Mouse (Mus musculus) hindbrain, embryonic 11.5 days (tissue): ENCODE measurements around the gene Hddc3. TPM values are rescaled to one million over a fixed set of nuclear protein-coding genes. Genes with fewer than 3 reads are reported as not detected.

Experiments
- ATAC-seq: fragments of 200-750 bp; cut with Nextera tagmentation; 2 replicates; pipeline ENCODE4 v1.8.0; 2017; ENCODE audit warnings: mild to moderate bottlenecking, moderate TSS enrichment, moderate library complexity; ENCODE audit not compliant: low FRiP score
- DNase-seq: peaks from one replicate; pipeline ENCODE4 v3.0.0-alpha.2; 2015; ENCODE audit warnings: low spot score
- H3K27ac ChIP-seq: fragments of 300-500 bp; sonication (generic); 2 replicates; pipeline ENCODE4 v1.5.1; 2014; ENCODE audit warnings: mild to moderate bottlenecking, low read depth, low read length
- H3K27me3 ChIP-seq: fragments of 300-500 bp; sonication (generic); 2 replicates; pipeline ENCODE4 v1.6.1; 2014; ENCODE audit warnings: mild to moderate bottlenecking, low read length, moderate library complexity, mixed read lengths; ENCODE audit not compliant: control insufficient read depth, insufficient read depth
- H3K36me3 ChIP-seq: fragments of 300-500 bp; sonication (generic); 2 replicates; pipeline ENCODE4 v1.6.1; 2014; ENCODE audit warnings: mild to moderate bottlenecking, low read length, moderate library complexity, mixed read lengths; ENCODE audit not compliant: control insufficient read depth, insufficient read depth
- H3K4me1 ChIP-seq: fragments of 300-500 bp; sonication (generic); replicated peaks from 2 replicates; pipeline ENCODE4 v1.6.1; 2014; ENCODE audit warnings: low read length, mixed read lengths; ENCODE audit not compliant: control insufficient read depth, insufficient read depth
- H3K4me2 ChIP-seq: fragments of 300-500 bp; sonication (generic); replicated peaks from 2 replicates; pipeline ENCODE4 v1.6.1; 2014; ENCODE audit warnings: mild to moderate bottlenecking, low read depth, low read length
- H3K4me3 ChIP-seq: fragments of 300-500 bp; sonication (generic); 2 replicates; pipeline ENCODE4 v1.5.1; 2014; ENCODE audit warnings: low read depth, low read length
- H3K9ac ChIP-seq: fragments of 300-500 bp; sonication (generic); 2 replicates; pipeline ENCODE4 v1.6.1; 2014; ENCODE audit warnings: low read depth, low read length
- H3K9me3 ChIP-seq: fragments of 300-500 bp; sonication (generic); 2 replicates; pipeline ENCODE4 v1.6.1; 2016; ENCODE audit warnings: low read length; ENCODE audit not compliant: control insufficient read depth
- WGBS: fragments of 180-500 bp; shearing (Covaris S2); extraction: QIAGEN DNeasy Blood & Tissue Kit; methylation state at CpG from one replicate; pipeline ENCODE4 v1.1.7; 2014; 5-methylcytosine and 5-hydroxymethylcytosine counted together
- polyA plus RNA-seq: library from polyadenylated mRNA; unstranded; fragments of >200 nt; fragmentation: Nextera tagmentation; extraction: Ambion mirVana; gene quantifications from 2 replicates; pipeline ENCODE4 v1.2.1, GENCODE M21; 2014

Gene Hddc3
- polyA plus RNA-seq = 18.4 and 25.3 TPM in 2 replicates

DNA sequence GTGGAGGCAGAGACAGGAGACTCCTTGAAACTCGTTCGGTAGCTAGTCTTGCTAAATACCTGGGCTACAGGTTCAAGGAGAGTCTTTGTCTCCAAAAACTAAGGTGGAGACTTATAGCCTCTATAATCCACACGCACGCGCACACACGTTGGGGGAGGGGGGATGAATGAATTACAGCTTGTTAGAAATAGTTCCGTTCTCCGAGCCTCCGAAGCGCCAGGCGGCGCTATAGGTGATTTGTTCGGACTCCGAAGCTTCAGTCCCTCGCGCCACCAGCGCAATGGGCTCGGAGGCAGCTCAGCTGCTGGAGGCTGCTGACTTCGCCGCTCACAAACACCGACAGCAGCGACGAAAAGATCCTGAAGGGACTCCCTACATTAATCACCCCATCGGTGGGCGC, at the start of gene Hddc3:
Gene Hddc3 (plus strand): TSS at position 247 of the 400 bp plus-strand sequence.
- Histone ChIP-seq H3K36me3 (no peaks in the 10 kb centered on the region), H3K4me1 (peaks cover 10% of the 10 kb centered on the region; the same call in 1 of the 2 replicates), H3K4me2 (peak within 1 kb of the TSS; percentile 63), H3K27ac (peak within 1 kb of the TSS; percentile 36; the same call in 1 of the 2 replicates), H3K9me3 (no peaks in the 10 kb centered on the region), H3K27me3 (no peaks in the 10 kb centered on the region), H3K4me3 (peak within 1 kb of the TSS; percentile 45), H3K9ac (peak within 1 kb of the TSS; percentile 77)
- DNase-seq = peak; percentile 99
- peak; percentile 36; the same call in 1 of the 2 replicates for ATAC-seq
- 2% methylated on average over 25 of the region's 25 CpGs for WGBS

DNA sequence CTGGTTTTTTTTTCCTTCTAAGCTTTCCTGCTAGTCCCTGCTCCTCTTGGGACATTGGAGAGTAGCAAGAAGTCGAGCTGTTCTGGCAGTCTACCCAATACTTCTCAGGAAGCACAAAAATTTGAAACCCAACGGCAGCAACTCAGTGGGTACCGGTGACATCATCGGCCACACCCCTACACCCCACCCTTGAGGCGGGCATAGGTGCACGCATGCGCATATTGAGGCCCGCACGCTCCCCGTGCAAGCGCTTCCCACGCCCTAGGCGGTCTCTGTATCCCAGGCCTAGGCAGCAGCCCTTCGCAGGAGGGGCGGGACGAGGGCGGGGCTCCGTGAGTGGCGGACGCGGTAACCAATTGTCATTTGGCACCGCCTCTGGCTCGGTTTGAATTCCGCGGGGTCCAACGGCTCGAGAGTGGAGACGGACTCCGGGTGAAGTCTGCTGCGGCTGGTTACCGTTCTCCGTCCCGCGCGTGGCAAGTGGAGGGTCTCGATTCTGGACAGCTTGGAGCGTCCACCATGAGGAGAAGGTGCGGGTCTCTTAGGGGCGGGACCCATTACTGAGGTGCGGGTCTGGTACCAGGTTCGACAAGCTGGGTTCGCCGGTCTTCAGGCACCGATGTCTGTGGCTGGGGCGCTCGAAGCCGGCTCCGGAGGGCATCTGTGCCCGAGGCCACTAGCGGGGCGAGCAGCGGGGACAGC, 48.7 kb upstream of the Hddc3 start, which contains the start of gene Prc1:
Gene Prc1 (plus strand): TSS at position 389 of the 702 bp plus-strand sequence.
- H3K4me3 ChIP-seq = peak within 1 kb of the TSS; percentile 86
- DNase-seq = peak; percentile 99
- H3K27ac ChIP-seq = peak within 1 kb of the TSS; percentile 65
- peak within 1 kb of the TSS; percentile 74 for H3K4me2 ChIP-seq
- H3K9ac ChIP-seq = peak within 1 kb of the TSS; percentile 84
- ATAC-seq = peak; percentile 98
- no peaks in the 10 kb centered on the region for H3K4me1 ChIP-seq
- 1% methylated on average over 52 of the region's 52 CpGs for WGBS
- no peaks in the 10 kb centered on the region for H3K27me3 ChIP-seq
- no peaks in the 10 kb centered on the region for H3K9me3 ChIP-seq
- H3K36me3 ChIP-seq = no peaks in the 10 kb centered on the region

DNA sequence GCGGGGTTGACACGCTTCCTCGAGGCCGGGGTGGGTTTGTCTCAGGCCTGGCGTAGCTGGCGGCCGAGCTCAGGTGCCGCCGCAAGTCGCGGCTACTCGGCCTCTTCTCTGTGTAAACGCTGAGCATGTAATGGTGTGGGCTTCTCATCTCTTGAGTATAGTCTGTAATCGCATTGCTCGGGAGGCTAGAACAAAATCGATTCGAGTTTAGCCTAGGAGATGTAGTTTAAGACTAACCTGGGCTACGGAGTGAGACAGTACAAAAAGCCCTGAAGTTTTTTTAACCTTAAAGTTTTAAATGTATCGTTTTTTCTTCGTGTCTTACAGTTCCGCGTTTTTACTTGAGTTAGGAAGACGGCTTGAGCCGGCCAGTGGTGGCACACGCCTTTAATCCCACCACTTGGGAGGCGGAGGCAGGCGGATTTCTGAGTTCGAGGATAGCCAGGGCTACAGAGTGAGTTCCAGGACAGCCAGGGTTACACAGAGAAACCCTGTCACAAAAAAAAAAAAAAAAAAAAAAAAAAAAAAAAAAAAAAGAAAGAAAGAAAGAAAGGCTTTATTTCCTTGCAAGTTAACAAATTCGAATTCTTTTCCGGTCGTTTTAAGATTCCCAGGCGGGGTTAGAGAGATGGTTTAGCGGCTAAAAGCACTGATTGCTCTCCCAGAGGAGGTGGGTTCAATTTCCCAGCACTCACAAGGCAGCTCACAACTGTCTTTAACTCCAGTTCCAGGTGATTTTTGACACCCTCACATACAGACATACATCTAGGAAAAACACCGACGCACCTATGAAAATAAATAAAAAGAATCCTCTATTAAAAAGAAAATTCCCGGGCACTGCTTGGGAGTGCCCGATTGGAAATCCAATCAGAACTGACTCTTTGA, 47.9 kb upstream of the Hddc3 start:
- Histone ChIP-seq H3K4me1 (no peaks in the 10 kb centered on the region), H3K27ac (peak overlapping the region; percentile 65), H3K9ac (peak overlapping the region; percentile 84), H3K4me2 (peak overlapping the region; percentile 74), H3K36me3 (peaks cover 3% of the 10 kb centered on the region; the same call in 1 of the 2 replicates), H3K4me3 (peak overlapping the region; percentile 86), H3K27me3 (no peaks in the 10 kb centered on the region), H3K9me3 (no peaks in the 10 kb centered on the region)
- no peak for DNase-seq
- ATAC-seq = no peak; the same call in 1 of the 2 replicates
- 10% methylated on average over 37 of the region's 37 CpGs for WGBS

DNA sequence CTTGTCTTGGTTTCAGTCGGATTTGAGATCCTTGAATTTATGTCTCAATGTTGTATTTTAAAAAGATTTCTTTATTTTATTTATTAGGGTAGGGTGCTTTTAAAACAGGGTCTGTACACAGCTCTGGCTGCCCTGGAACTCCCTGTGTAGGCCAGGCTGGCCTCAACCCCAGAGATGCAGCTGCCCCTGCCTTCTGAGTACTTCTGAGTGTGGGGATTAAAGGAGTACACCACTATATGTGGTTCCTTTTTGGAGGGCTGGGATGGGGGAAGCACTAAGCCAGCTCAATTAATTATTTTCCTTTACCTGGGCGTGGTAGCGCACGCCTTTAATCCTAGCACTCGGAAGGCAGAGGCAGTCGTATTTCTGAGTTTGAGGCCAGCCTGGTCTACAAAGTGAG, 46.4 kb upstream of the Hddc3 start:
- no peak overlapping the region for H3K4me2 ChIP-seq
- H3K27ac ChIP-seq = no peak overlapping the region
- no peaks in the 10 kb centered on the region for H3K9me3 ChIP-seq
- H3K27me3 ChIP-seq = no peaks in the 10 kb centered on the region
- H3K4me3 ChIP-seq = no peak overlapping the region
- peaks cover 9% of the 10 kb centered on the region for H3K36me3 ChIP-seq
- no peak for DNase-seq
- H3K9ac ChIP-seq = no peak overlapping the region
- no peak for ATAC-seq
- 93% methylated on average over 6 of the region's 6 CpGs for WGBS
- no peaks in the 10 kb centered on the region for H3K4me1 ChIP-seq

DNA sequence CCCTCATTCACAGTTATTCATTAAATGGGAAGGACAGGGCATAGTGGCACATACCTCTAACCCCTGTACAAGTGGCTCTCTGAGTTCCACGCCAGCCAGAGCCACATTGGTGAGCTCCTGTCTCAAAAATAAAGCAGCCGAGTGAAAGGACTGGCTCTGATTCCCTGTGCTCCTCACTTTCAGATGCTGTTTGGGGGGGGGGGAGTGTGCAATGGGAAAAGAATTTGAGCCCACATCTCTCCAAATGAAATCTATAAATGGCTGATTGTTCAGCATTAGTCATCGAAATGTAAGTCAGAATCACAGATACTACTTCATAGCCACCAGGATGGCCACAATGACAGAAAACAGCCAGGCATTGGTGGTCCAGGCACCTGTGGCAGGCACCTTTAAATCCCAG, 45.9 kb upstream of the Hddc3 start:
- no peak overlapping the region for H3K4me3 ChIP-seq
- no peak for ATAC-seq
- no peaks in the 10 kb centered on the region for H3K4me1 ChIP-seq
- WGBS = 79% methylated on average over 3 of the region's 3 CpGs
- no peak for DNase-seq
- peaks cover 14% of the 10 kb centered on the region for H3K36me3 ChIP-seq
- H3K4me2 ChIP-seq = no peak overlapping the region
- H3K9ac ChIP-seq = no peak overlapping the region
- no peak overlapping the region for H3K27ac ChIP-seq
- no peaks in the 10 kb centered on the region for H3K9me3 ChIP-seq
- no peaks in the 10 kb centered on the region for H3K27me3 ChIP-seq

DNA sequence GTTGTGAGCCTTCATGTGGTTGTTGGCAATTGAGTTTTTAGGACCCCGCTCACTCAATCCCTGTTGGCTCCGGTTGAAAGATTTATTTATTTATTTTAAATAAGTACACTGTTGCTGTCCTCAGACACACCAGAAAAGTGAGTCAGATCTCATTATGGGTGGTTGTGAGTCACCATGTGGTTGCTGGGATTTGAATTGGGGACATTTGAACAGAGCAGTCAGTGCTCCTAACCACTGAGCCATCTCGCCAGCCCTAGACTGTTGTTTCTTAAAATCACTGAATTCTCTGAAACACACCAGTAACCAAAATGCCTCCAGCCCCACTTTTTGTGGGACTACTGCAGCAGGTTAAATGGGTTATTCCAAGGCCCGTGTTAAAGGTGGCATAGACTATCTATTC, 44.1 kb upstream of the Hddc3 start:
- H3K4me3 ChIP-seq = no peak overlapping the region
- H3K27me3 ChIP-seq = no peaks in the 10 kb centered on the region
- ATAC-seq (no peak), DNase-seq (no peak)
- H3K4me2 ChIP-seq = no peak overlapping the region
- no peaks in the 10 kb centered on the region for H3K9me3 ChIP-seq
- H3K36me3 ChIP-seq = peaks cover 16% of the 10 kb centered on the region
- no peaks in the 10 kb centered on the region for H3K4me1 ChIP-seq
- H3K27ac ChIP-seq = no peak overlapping the region
- 90% methylated on average over 4 of the region's 4 CpGs for WGBS
- no peak overlapping the region for H3K9ac ChIP-seq

DNA sequence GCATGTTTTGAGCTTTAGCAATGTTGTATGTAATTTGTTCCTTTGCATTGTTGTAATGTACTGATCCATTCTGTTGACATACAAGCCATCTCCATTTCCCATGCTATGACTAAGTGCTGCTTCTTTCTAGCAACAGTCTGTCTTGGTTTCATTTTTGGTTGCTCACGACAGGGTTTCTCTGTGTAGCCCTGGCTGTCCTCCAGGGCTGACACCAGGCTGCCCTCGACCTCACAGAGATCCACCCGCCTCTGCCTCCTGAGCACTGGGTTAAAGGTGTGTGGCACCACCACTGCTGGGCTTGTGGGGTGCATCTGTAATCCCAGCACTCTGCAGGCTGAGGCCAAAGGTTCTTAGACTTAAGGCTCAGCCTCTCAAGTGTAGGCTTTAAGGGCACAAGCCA, 43.3 kb upstream of the Hddc3 start:
- Histone ChIP-seq H3K36me3 (peaks cover 16% of the 10 kb centered on the region), H3K4me3 (no peak overlapping the region), H3K9me3 (no peaks in the 10 kb centered on the region), H3K27me3 (no peaks in the 10 kb centered on the region), H3K4me1 (no peaks in the 10 kb centered on the region), H3K4me2 (no peak overlapping the region), H3K27ac (no peak overlapping the region), H3K9ac (no peak overlapping the region)
- DNase-seq (no peak), ATAC-seq (no peak)
- WGBS = 95% methylated on average over 3 of the region's 3 CpGs

DNA sequence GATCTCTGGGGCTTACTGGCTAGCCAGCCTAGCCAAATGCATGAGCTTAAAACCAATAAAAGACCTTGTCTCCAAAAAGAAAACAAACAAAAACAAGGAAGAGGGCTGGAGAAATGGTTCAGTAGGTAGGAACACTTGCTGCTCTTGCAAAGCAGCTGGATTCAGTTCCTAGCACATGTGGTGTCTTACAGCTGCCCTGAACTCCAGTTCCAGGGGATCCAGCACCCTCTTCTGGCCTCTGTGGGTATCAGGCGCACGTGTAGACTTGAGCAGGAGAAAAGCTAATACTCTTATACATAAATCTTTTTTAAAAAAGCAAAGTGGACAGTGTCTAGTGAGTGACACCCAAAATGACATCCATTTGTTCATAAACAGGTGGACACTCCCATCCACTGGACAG, 41.4 kb upstream of the Hddc3 start:
- DNase-seq = no peak
- no peaks in the 10 kb centered on the region for H3K9me3 ChIP-seq
- H3K27ac ChIP-seq = no peak overlapping the region
- peaks cover 29% of the 10 kb centered on the region for H3K36me3 ChIP-seq
- H3K4me3 ChIP-seq = no peak overlapping the region
- 89% methylated on average over 2 of the region's 2 CpGs for WGBS
- no peak overlapping the region for H3K4me2 ChIP-seq
- H3K27me3 ChIP-seq = no peaks in the 10 kb centered on the region
- H3K9ac ChIP-seq = no peak overlapping the region
- H3K4me1 ChIP-seq = no peaks in the 10 kb centered on the region
- ATAC-seq = no peak
